Mouse (Mus musculus): Measurements from ENCODE around the gene Aifm3. TPM values are rescaled to one million over a fixed set of nuclear protein-coding genes. Genes with fewer than 3 reads are reported as not detected.

Aifm3 gene
- polyA plus RNA-seq, 1 experiment from 2014 or later, result 7.0 TPM

DNA sequence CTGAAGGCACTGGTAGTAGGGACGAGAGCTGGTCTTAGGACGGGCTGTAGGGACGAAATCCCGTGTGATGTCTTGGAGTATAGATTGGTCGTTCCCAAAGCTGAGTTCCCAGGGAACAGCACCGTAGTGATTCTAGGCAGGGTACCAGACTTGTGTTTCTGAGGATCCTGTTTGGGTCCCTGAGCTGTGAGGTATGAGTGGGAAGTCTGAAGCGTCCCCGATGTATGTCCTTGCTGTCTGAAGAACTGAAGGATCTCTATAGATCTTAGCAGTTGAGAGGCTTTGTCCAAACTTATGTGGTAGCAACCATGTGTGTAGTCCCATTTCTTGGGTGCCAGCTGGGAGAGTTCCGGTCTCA lies 19.8 kb downstream of the Aifm3 start:
- DNase-seq (ENCODE audit: low spot score) (no peak), ATAC-seq (no peak)
- WGBS, result 11% methylated on average over 9 of the region's 9 CpGs

DNA sequence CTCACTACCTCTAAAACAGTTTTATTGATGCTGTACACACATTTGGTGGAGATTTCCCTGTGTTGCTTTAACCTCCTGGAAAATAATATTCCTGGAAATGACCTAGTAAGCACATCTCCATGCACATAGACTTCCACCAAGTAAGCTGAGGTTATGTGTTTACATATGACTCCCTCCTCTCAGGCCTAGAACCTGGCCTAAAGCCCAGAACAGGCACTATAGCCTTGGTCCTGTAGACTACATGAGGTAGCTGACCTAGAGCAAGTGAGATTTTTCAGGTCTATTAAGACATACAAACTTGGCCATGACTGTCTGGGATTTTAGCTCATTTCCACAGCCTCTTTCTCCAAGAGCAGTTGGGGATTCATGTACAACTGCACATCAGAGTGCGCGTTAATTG lies 20.7 kb downstream of the Aifm3 start:
- Histone ChIP-seq H3K4me1 (ENCODE audit: control insufficient read depth, insufficient read depth, low read length) (peaks cover 11% of the 10 kb centered on the region), H3K4me3 (ENCODE audit: low read depth, low read length) (no peak overlapping the region), H3K36me3 (ENCODE audit: control insufficient read depth, insufficient read depth, low read length) (peaks cover 33% of the 10 kb centered on the region), H3K27ac (ENCODE audit: low read depth, low read length) (no peak overlapping the region), H3K9me3 (replicated peaks; ENCODE audit: control insufficient read depth, low read length) (no peaks in the 10 kb centered on the region), H3K27me3 (replicated peaks; ENCODE audit: control insufficient read depth, insufficient read depth, low read length) (no peaks in the 10 kb centered on the region), H3K9ac (ENCODE audit: low read length) (0 out of 2 replicates have a peak overlapping the region, but pooled peaks have one; percentile 84), H3K4me2 (ENCODE audit: low read length) (peak overlapping the region; percentile 70)
- WGBS, result 98% methylated on average over 2 of the region's 2 CpGs
- no peak for DNase-seq (ENCODE audit: low spot score)
- ATAC-seq, result no peak

More for the DNA sequence above, 19.8 kb downstream of the Aifm3 start:
- Histone ChIP-seq H3K27ac (ENCODE audit: low read depth, low read length) (0 out of 2 replicates have a peak overlapping the region, but pooled peaks have one; percentile 49), H3K4me3 (ENCODE audit: low read depth, low read length) (peak overlapping the region; percentile 70), H3K4me2 (ENCODE audit: low read length) (peak overlapping the region; percentile 70), H3K9ac (ENCODE audit: low read length) (peak overlapping the region; percentile 84), H3K9me3 (replicated peaks; ENCODE audit: control insufficient read depth, low read length) (no peaks in the 10 kb centered on the region), H3K4me1 (ENCODE audit: control insufficient read depth, insufficient read depth, low read length) (peaks cover 11% of the 10 kb centered on the region), H3K36me3 (ENCODE audit: control insufficient read depth, insufficient read depth, low read length) (peaks cover 27% of the 10 kb centered on the region), H3K27me3 (replicated peaks; ENCODE audit: control insufficient read depth, insufficient read depth, low read length) (no peaks in the 10 kb centered on the region)

DNA sequence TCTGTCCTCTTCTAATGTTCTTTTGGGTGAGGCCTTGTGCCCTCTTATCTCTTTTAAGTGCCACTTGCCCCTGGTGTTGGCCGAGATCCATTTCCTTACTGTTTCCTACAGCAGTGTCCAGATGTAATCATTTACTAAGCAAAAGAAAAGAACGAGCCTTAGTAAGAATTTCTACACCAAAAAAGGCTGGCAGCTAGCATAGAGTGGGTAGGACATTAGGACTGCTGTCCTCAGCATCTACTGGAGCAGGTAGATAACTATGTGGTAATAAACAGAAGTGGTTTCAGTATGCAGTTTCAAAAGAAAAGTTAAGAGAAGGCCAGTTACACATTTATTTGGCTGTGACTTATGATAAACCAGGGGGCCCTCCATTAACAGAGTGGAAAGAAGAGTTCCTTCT lies 21.3 kb downstream of the Aifm3 start:
- ATAC-seq (no peak), DNase-seq (ENCODE audit: low spot score) (no peak)
- Histone ChIP-seq H3K4me2 (ENCODE audit: low read length) (no peak overlapping the region), H3K4me1 (ENCODE audit: control insufficient read depth, insufficient read depth, low read length) (peaks cover 11% of the 10 kb centered on the region), H3K27me3 (replicated peaks; ENCODE audit: control insufficient read depth, insufficient read depth, low read length) (no peaks in the 10 kb centered on the region), H3K9ac (ENCODE audit: low read length) (no peak overlapping the region), H3K4me3 (ENCODE audit: low read depth, low read length) (no peak overlapping the region), H3K27ac (ENCODE audit: low read depth, low read length) (no peak overlapping the region), H3K9me3 (replicated peaks; ENCODE audit: control insufficient read depth, low read length) (no peaks in the 10 kb centered on the region), H3K36me3 (ENCODE audit: control insufficient read depth, insufficient read depth, low read length) (peaks cover 39% of the 10 kb centered on the region)
- WGBS, result 80% methylated on average over 2 of the region's 2 CpGs

DNA sequence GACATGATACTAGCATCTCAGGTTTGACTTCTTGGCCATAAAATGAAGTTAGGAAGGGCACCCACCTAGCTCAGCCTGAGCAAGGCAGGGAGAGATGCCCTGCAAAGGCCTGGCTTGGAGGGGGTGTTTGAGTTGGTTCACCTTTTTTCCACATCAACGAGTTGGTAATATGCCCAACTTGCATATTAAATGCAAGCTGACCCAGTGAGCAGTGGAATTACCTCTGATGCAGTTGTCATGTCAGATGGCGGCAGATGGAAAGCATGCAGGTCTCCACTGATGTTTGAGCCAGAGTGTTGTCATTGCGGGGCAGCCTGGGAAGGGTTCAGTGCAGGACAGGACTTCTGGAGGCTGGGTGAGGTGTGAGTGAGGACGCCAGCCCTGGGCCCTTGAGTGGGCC lies 22.0 kb downstream of the Aifm3 start:
- no peak for DNase-seq (ENCODE audit: low spot score)
- 90% methylated on average over 4 of the region's 4 CpGs for WGBS

DNA sequence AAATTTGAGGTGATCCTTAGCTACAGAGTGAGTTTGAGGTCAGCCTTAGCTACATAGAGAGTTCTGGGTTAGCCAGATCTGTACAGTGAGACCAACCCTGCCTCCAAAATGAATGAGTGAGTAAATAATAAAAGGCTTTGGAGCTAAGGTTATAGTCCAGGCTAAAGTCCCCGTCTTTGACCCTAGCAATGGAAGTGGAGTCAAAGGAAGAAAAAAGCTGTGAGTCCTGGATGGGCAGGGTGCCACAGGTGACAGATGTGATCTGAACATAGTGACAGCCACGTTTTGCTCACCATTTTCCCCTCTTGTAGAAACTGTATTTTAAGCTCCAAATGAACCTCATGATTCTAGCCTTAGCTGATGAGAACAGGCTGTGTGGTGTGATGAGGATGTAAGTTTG lies 29.5 kb downstream of the Aifm3 start:
- ATAC-seq, result no peak
- Histone ChIP-seq H3K9me3 (replicated peaks; ENCODE audit: control insufficient read depth, low read length) (no peaks in the 10 kb centered on the region), H3K4me1 (ENCODE audit: control insufficient read depth, insufficient read depth, low read length) (no peaks in the 10 kb centered on the region), H3K27ac (ENCODE audit: low read depth, low read length) (no peak overlapping the region), H3K9ac (ENCODE audit: low read length) (no peak overlapping the region), H3K4me2 (ENCODE audit: low read length) (no peak overlapping the region), H3K36me3 (ENCODE audit: control insufficient read depth, insufficient read depth, low read length) (peaks cover 94% of the 10 kb centered on the region), H3K27me3 (replicated peaks; ENCODE audit: control insufficient read depth, insufficient read depth, low read length) (no peaks in the 10 kb centered on the region), H3K4me3 (ENCODE audit: low read depth, low read length) (no peak overlapping the region)
- no peak for DNase-seq (ENCODE audit: low spot score)
- WGBS, result 82% methylated on average over 2 of the region's 2 CpGs

More for the DNA sequence above, 22.0 kb downstream of the Aifm3 start:
- no peaks in the 10 kb centered on the region for H3K9me3 ChIP-seq (replicated peaks; ENCODE audit: control insufficient read depth, low read length)
- peaks cover 46% of the 10 kb centered on the region for H3K36me3 ChIP-seq (ENCODE audit: control insufficient read depth, insufficient read depth, low read length)
- H3K4me1 ChIP-seq (ENCODE audit: control insufficient read depth, insufficient read depth, low read length), result peaks cover 11% of the 10 kb centered on the region
- H3K9ac ChIP-seq (ENCODE audit: low read length), result no peak overlapping the region
- no peak overlapping the region for H3K4me2 ChIP-seq (ENCODE audit: low read length)
- H3K4me3 ChIP-seq (ENCODE audit: low read depth, low read length), result no peak overlapping the region
- H3K27me3 ChIP-seq (replicated peaks; ENCODE audit: control insufficient read depth, insufficient read depth, low read length), result no peaks in the 10 kb centered on the region
- ATAC-seq, result no peak
- H3K27ac ChIP-seq (ENCODE audit: low read depth, low read length), result no peak overlapping the region

DNA sequence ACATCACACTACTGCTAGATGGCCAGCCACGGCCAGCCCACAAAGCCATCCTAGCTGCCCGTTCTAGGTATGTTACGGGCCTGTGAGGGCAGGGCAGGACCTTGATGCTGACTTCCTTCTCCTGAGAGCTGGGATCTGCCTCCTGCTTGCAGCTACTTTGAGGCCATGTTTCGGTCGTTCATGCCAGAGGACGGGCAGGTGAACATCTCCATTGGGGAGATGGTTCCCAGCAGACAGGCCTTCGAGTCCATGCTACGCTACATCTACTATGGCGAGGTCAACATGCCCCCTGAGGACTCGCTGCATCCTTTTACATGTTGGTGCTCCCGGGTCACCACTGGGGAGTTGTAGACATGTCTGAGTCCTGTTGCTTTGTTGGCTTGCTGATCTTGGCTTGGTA lies 34.7 kb downstream of the Aifm3 start:
- H3K4me3 ChIP-seq (ENCODE audit: low read depth, low read length), result no peak overlapping the region
- no peak overlapping the region for H3K27ac ChIP-seq (ENCODE audit: low read depth, low read length)
- WGBS, result 93% methylated on average over 11 of the region's 11 CpGs
- H3K36me3 ChIP-seq (ENCODE audit: control insufficient read depth, insufficient read depth, low read length), result peaks cover 96% of the 10 kb centered on the region
- H3K27me3 ChIP-seq (replicated peaks; ENCODE audit: control insufficient read depth, insufficient read depth, low read length), result no peaks in the 10 kb centered on the region
- no peaks in the 10 kb centered on the region for H3K4me1 ChIP-seq (ENCODE audit: control insufficient read depth, insufficient read depth, low read length)
- no peak for ATAC-seq
- H3K9me3 ChIP-seq (replicated peaks; ENCODE audit: control insufficient read depth, low read length), result no peaks in the 10 kb centered on the region
- H3K9ac ChIP-seq (ENCODE audit: low read length), result no peak overlapping the region
- H3K4me2 ChIP-seq (ENCODE audit: low read length), result no peak overlapping the region
- DNase-seq (ENCODE audit: low spot score), result no peak

DNA sequence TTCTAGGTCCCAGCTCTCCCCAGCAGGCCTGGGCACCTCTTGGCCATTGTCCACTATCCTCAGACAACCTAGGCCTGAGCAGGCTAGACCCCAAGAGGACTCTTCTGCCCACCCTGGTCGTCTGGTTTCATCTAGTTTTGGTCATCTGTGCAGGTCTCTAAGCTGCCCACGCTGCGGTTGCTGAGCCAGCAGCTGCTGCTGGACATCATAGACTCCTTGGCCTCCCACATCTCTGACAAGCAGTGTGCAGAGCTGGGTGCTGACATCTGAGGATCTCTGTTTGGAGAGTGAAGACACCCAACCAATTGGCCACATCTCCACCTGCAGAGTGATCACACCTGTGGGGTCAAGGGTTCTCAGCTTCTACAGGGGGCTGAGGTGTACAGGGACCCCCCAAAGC lies 36.1 kb downstream of the Aifm3 start:
- Histone ChIP-seq H3K36me3 (ENCODE audit: control insufficient read depth, insufficient read depth, low read length) (peaks cover 83% of the 10 kb centered on the region), H3K4me2 (ENCODE audit: low read length) (no peak overlapping the region), H3K27ac (ENCODE audit: low read depth, low read length) (no peak overlapping the region), H3K27me3 (replicated peaks; ENCODE audit: control insufficient read depth, insufficient read depth, low read length) (no peaks in the 10 kb centered on the region), H3K4me1 (ENCODE audit: control insufficient read depth, insufficient read depth, low read length) (peaks cover 4% of the 10 kb centered on the region; the same call in 1 of the 2 replicates), H3K4me3 (ENCODE audit: low read depth, low read length) (no peak overlapping the region), H3K9ac (ENCODE audit: low read length) (no peak overlapping the region), H3K9me3 (replicated peaks; ENCODE audit: control insufficient read depth, low read length) (no peaks in the 10 kb centered on the region)
- DNase-seq (ENCODE audit: low spot score) (no peak), ATAC-seq (no peak)
- 91% methylated on average over 3 of the region's 3 CpGs for WGBS

DNA sequence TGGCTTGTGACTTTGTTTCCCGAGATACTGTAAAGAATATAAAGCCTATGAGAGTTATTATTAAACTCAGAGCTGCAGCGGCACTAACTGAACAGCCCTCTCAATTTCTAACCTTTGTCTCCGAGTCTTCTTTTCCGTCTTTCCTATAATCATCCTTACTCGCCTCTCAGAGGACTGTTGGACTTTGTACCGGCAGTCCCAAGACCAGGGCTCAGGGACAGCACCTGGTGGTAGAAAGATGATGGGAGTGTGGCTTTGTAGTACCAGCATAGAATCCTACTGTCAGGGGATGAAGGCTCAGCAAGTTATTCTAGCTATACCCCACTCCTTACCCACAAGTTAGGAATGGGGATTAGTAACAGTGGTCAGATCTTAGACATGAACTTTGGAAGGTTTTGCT lies 36.8 kb downstream of the Aifm3 start:
- H3K4me1 ChIP-seq (ENCODE audit: control insufficient read depth, insufficient read depth, low read length), result peaks cover 4% of the 10 kb centered on the region
- 94% methylated on average over 6 of the region's 6 CpGs for WGBS
- H3K36me3 ChIP-seq (ENCODE audit: control insufficient read depth, insufficient read depth, low read length), result peaks cover 76% of the 10 kb centered on the region
- H3K4me3 ChIP-seq (ENCODE audit: low read depth, low read length), result no peak overlapping the region
- ATAC-seq, result no peak
- no peak overlapping the region for H3K9ac ChIP-seq (ENCODE audit: low read length)
- no peaks in the 10 kb centered on the region for H3K27me3 ChIP-seq (replicated peaks; ENCODE audit: control insufficient read depth, insufficient read depth, low read length)
- no peak for DNase-seq (ENCODE audit: low spot score)
- no peak overlapping the region for H3K27ac ChIP-seq (ENCODE audit: low read depth, low read length)
- no peaks in the 10 kb centered on the region for H3K9me3 ChIP-seq (replicated peaks; ENCODE audit: control insufficient read depth, low read length)
- no peak overlapping the region for H3K4me2 ChIP-seq (ENCODE audit: low read length)

DNA sequence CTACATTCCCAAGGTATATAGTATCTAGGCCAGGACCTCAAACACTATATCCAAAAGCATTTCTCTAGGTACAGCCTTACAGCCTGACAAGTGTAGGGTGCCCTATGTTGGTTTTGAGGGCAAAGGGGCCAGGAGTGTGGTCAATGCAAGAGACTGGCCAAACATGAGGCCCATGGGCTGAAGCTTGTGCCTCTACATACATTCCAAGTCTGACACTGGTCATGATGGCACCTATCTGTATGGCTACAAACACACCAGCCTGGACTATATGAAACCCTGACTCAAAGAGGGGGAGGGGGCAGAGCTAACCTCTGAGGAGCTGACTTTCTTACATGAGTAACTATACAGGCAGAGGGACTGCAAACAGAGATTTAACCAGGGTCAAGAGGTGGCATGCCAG lies 38.2 kb downstream of the Aifm3 start:
- no peak for DNase-seq (ENCODE audit: low spot score)
- peaks cover 62% of the 10 kb centered on the region for H3K36me3 ChIP-seq (ENCODE audit: control insufficient read depth, insufficient read depth, low read length)

More for the DNA sequence above, 38.2 kb downstream of the Aifm3 start:
- Histone ChIP-seq H3K4me3 (ENCODE audit: low read depth, low read length) (no peak overlapping the region), H3K9ac (ENCODE audit: low read length) (no peak overlapping the region), H3K27ac (ENCODE audit: low read depth, low read length) (no peak overlapping the region), H3K27me3 (replicated peaks; ENCODE audit: control insufficient read depth, insufficient read depth, low read length) (no peaks in the 10 kb centered on the region), H3K4me1 (ENCODE audit: control insufficient read depth, insufficient read depth, low read length) (peaks cover 11% of the 10 kb centered on the region), H3K4me2 (ENCODE audit: low read length) (no peak overlapping the region), H3K9me3 (replicated peaks; ENCODE audit: control insufficient read depth, low read length) (no peaks in the 10 kb centered on the region)
- ATAC-seq, result no peak
